Mouse (Mus musculus): ENCODE measurements at regions not wholly inside any gene's neighbourhood (a gene's known extent, or its start where the extent isn't known, plus 50 kb on each side); places are given as distances from the start of the nearest gene placed in this dataset.

DNA sequence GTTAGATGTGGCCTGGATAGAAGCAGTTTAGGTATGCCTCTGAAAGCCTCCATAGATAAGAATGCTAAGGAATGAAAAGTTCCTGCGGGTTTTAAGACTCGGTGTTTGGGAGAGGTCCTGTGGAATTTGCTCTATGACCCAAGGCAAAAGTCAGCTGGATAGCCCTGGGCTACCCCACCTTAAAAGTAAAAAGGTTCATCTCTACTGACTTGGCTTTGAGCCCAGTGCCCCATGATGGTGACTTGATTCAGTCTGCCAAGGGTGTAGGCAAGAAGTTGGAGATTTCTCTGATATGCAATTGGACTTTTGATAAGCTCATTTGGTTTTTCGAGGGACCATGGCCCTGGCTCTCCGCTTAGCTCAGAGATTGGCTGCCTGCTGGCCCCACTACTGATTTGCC lies 78.8 kb upstream of the Herc3 start:
- DNase-seq (ENCODE audit: low spot score) = no peak

DNA sequence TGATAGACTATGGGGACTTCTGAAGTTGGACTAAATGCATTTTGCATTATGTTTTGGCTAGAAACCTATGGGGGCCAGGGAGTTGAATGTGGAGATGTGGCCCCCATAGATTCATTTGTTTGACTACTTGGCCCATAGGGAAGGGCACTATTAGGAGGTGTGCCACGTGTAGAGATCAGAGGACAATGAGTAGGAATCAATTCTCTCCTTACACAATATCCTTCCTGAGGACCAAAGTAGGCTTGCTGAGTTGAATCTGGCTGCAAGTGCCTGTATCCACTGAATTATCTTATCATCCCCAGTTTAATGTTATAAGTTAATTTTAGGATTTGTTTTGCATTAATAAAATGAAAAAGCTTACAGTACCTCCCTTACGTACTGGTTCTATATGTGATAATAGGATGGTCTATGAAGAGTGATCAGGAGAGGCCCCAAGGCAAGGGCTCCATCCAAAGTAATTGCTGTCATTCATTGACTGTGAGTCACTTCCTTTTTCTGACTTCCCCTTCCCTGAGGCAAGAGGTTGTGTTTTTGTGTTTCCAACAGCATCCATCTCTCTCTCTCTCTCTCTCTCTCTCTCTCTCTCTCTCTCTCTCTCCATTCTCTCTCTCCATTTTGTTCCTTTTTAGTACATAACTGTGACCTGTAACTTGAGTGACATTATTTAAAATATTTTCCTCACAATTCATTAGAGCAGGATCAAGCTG lies 74.8 kb upstream of the Herc3 start:
- no peak for DNase-seq (ENCODE audit: low spot score)

DNA sequence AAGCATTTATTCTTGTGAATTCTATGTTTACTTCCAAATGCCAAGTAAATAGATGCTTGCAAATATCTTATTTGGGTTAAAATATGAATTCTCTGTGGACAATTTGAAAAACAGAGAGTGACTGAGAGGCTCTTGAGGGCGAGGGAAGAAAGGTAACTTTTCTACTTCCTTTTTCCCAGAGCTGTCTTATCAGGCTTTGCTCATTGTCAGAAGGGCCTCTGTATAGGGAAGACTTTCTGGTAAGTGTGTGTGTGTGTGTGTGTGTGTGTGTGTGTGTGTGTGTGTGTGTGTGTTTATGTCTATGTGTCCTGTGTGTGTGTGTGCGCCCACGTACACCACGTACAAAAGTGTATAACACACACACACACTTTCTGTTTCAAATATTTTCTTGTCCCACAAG lies 73.9 kb upstream of the Herc3 start:
- DNase-seq (ENCODE audit: low spot score) = no peak

DNA sequence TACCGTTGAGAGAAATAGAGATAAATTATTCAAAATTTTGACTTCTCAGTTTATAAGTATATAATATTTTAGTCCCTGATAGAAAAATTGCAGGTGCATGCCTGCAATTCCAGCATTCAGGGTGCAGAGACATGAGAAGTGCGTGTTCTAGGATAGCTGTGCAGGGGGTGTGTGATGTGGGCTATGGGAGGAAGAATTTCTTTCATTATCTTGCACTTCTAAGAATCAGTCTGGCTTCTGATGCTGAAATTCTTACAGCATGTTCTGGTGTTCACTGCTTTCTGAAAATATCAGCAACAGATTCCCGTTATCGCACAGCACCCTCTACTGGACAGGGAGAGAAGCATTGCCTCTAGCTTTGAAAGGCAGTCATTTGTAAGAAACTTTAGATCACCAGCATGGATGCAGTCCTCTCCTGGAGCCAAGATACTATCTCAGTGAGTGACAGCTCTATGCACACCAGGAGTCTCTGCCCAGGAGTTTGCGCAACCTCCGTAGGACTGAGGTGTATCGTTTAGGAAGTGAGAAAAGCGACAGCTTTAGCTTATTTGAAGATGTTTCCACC lies 60.5 kb upstream of the Herc3 start:
- DNase-seq (ENCODE audit: low spot score) = peak; percentile 23

DNA sequence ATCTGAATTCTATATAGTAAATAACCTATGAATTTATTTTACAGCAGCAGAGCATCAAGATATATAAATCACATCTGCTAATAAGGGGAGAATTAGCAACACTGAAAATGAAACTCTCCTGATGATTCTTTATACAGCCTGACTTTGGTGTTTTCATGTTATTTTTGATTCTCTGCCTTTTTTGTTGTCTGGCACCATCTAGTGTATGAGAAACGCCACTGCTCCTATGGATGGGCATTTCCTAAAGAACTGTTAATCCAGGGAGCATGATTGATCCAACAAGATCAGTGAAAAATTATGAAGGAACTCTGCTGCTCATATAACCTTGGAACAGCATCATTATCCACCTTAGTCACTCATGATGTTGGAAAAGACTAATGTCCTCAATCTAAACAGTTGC lies 59.3 kb upstream of the Herc3 start:
- no peak for DNase-seq (ENCODE audit: low spot score)

Measured in spleen, adult 12 weeks (tissue).